Mouse (Mus musculus): ENCODE results near the gene Rpl3. TPM values are rescaled to one million over a fixed set of nuclear protein-coding genes. Genes with fewer than 3 reads are reported as not detected.

Rpl3 gene
- total RNA-seq, 2 experiments from 2014 or later: 672 to 709 TPM

GRCm38 (mm10) chr15:80034913-80035312 lies 56.8 kb downstream of the Rpl3 start:
- peak; percentile 20 for DNase-seq

- no peak for DNase-seq
These were observed 57.3 kb downstream of the Rpl3 start for GRCm38 (mm10) chr15:80034366-80034765.

DNA sequence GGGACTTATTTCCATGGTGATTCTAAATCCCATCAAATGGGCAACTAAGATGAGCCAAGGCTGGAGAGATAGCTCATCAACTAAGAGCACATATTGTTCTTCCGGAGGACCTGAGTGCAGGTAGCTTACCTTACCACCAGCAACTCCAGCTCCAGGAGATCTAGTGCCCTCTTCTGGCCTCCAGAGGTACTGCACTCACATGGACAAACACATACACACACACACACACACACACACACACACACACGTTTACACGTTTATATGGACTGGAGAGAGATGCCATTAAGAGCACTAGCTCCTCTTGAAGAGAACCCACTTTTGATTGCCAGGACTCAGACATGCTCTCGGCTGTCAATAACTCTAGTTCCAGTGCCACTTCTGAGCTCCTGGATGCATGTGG lies 60.5 kb downstream of the Rpl3 start:
- DNase-seq: no peak

GRCm38 (mm10) chr15:80030399-80030798 lies 61.3 kb downstream of the Rpl3 start:
- DNase-seq: no peak

- DNase-seq: no peak
These were observed 62.8 kb downstream of the Rpl3 start for GRCm38 (mm10) chr15:80028862-80029261.

Small RNA genes within 50 kb of the gene (microRNA-seq; reads per million reads assigned to microRNA genes)
- 376 reads per million, percentile 63 among the genes with 10 or more reads in this experiment for gene Snord43

Other genes with a start within 250 kb of the Rpl3 start
- gene Apobec3, start 200.2 kb downstream of the Rpl3 start, total RNA-seq (2021): 10 to 100 TPM; 16.0 to 30.6 TPM
- 10 to 100 TPM in 1 of 2 experiments, 1 to 10 TPM in 1; 8.1 to 11.1 TPM for gene Cbx7, start 120.7 kb downstream of the Rpl3 start, total RNA-seq (2021)
- 10 to 100 TPM; 37.8 to 46.7 TPM for gene Pdgfb, start 76.9 kb downstream of the Rpl3 start, total RNA-seq (2021)
- 10 to 100 TPM; 30.2 to 35.0 TPM for gene Syngr1, start 534 bp downstream of the Rpl3 start, total RNA-seq (2021)
- 10 to 100 TPM; 16.3 to 28.9 TPM for gene Tab1, start 41.3 kb upstream of the Rpl3 start, total RNA-seq (2021)
- gene Mgat3, start 81.9 kb upstream of the Rpl3 start, total RNA-seq (2021): 1 to 10 TPM; 6.0 to 8.0 TPM
- 10 to 100 TPM; 42.8 to 46.6 TPM for gene Mief1, start 142.2 kb upstream of the Rpl3 start, total RNA-seq (2021)
- gene AC140267.1, start 144.0 kb upstream of the Rpl3 start, total RNA-seq (2021): 10 to 100 TPM in 1 of 2 experiments, 1 to 10 TPM in 1; 6.9 to 19.1 TPM
- gene Atf4, start 163.3 kb upstream of the Rpl3 start, total RNA-seq (2021): 100 to 1,000 TPM; 121 to 199 TPM
- gene Rps19bp1, start 172.4 kb upstream of the Rpl3 start, total RNA-seq (2021): 10 to 100 TPM; 33.0 to 37.6 TPM
- 1 to 10 TPM in 1 of 2 experiments, under 1 TPM in 1; 0.27 to 1.1 TPM for gene Cacna1i, start 195.4 kb upstream of the Rpl3 start, total RNA-seq (2021)

Measured in adrenal gland, postnatal 10 days (tissue).